In the genomic region with DNA sequence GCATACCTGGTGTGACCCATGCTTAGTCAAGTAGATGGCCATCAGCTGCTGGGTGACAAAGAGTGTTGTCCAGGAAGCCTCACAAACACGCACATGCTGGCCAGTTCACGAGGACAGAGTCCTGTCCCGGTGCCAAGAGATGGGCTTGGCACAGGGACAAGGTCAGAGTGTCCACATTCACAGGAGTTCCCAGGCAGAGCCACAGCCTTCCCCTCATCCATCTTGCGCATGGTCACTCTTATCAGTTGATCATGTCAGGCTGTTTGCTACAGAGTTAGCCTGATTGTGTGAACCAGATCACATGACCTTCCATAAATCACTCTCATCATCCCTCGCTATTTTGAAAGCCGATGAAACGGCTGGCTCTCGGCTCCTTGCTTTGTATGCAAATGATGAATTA, we compare ENCODE assay signal across 11 mouse cellular contexts.
DNase-seq lines count a peak whose midpoint lies in the region; ATAC-seq lines count a peak whose summit lies in the region.
"Had no signal": no experiment of that assay in that cellular context is flagged by ENCODE, and none has a peak within 500 bp of the region (broad histone marks: within the 10 kb centered on the region; RNA-seq: fewer than 3 reads in every experiment).

No protein-coding gene starts in this region.

- peak; percentile 17 to 26 for DNase-seq in cerebellum, postnatal 14 days
- no peak for DNase-seq in cerebellum, adult 8-10 months
- DNase-seq in kidney, adult 8-10 months, result peak; percentile 49 to 66
- DNase-seq in testis, postnatal 10 days (ENCODE audit: low spot score), result peak; percentile 52
- no peak for DNase-seq in layer of hippocampus, postnatal 25 days (ENCODE audit: extremely low spot score in 1 of 2, low spot score in 1 of 2)
- DNase-seq: lung, adult 2 months; right cerebral cortex, adult 18-20 months had no signal

- ATAC-seq in megakaryocyte, adult 5-6 weeks (ENCODE audit: poor library complexity, severe bottlenecking), result no peak
- no peak for ATAC-seq in CD4-positive, CD25-positive, alpha-beta regulatory T cell, adult 4 months

- peaks cover 73% of the 10 kb centered on the region for H3K9me3 ChIP-seq in megakaryocyte, embryonic 14.5 days

- H3K4me1 ChIP-seq in megakaryocyte, embryonic 14.5 days, result no peaks in the 10 kb centered on the region

- H3K27me3 ChIP-seq in megakaryocyte, embryonic 14.5 days (replicated peaks), result no peaks in the 10 kb centered on the region

- H3K4me3 ChIP-seq in megakaryocyte, embryonic 14.5 days (replicated peaks), result peak overlapping the region; percentile 62
- H3K4me3 ChIP-seq: left cerebral cortex, adult 2 months had no signal

- no peaks in the 10 kb centered on the region for H3K36me3 ChIP-seq in megakaryocyte, embryonic 14.5 days (replicated peaks; ENCODE audit: low read length)

Comparison
In these comparisons a context has a peak if more than half of its experiments do, and no peak if none do; other contexts are left out.
1. DNase-seq: peak in cerebellum, postnatal 14 days (2 of 2), kidney, adult 8-10 months (2 of 2) and testis, postnatal 10 days (single experiment); none in cerebellum, adult 8-10 months (single experiment) and layer of hippocampus, postnatal 25 days (0 of 2).